In the genomic region with DNA sequence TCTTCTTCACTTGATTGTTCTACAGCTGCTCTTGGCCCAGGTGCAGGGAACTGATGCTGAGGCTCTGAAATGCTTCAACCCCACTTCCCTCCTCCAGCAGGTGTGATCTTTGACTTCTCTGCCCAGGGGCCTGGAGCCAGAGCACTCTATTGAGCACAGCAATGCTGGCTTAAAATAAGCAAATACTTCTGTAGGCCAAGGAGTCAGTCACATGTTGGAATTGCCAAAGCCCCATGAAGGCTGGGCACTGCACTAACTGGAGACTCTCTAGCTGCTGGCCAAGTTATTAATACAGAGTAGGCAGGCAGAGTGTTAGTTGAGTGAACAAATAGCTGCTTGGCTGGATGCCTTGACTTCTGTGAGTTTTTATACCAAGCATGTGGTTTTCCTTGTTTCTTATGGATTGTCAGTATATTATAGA, we compare ENCODE assay signal across 15 mouse cellular contexts. TPM values are rescaled to one million over a fixed set of nuclear protein-coding genes. Genes with fewer than 3 reads are reported as not detected.
DNase-seq lines count a peak whose midpoint lies in the region; ATAC-seq and TF ChIP-seq lines count a peak whose summit lies in the region.
"Had no signal": no experiment of that assay in that cellular context is flagged by ENCODE, and none has a peak within 500 bp of the region (broad histone marks: within the 10 kb centered on the region; RNA-seq: fewer than 3 reads in every experiment).

No protein-coding gene starts in this region.

- intact Hi-C loops in gastrocnemius, adult 2 months (cut with DNase I), result no loop called here

- peaks cover 37% of the 10 kb centered on the region for H3K4me1 ChIP-seq in heart, embryonic 12.5 days (replicated peaks)
- H3K4me1 ChIP-seq in lung, postnatal 0 days (ENCODE audit: insufficient read depth, low read depth, low read length), result peaks cover 9% of the 10 kb centered on the region; the same call in 1 of the 2 replicates

- peak; percentile 46 for DNase-seq in heart, adult 9 months (ENCODE audit: low spot score in 2 of 2)
- no peak for DNase-seq in Patski (ENCODE audit: low read depth, low spot score)
- DNase-seq in gastrocnemius, adult 2 months, result peak; percentile 72
- DNase-seq in lung, postnatal 0 days (ENCODE audit: low spot score), result peak; percentile 92
- DNase-seq in right cerebral cortex, postnatal 14 days, result no peak
- no peak for DNase-seq in embryo, embryonic 11 days
- DNase-seq in urinary bladder, postnatal 25 days (ENCODE audit: low spot score), result no peak
- DNase-seq: cerebellum, adult 2 months had no signal

- H3K4me3 ChIP-seq in heart, embryonic 12.5 days, result no peak overlapping the region
- no peak overlapping the region for H3K4me3 ChIP-seq in gastrocnemius, adult 2 months
- H3K4me3 ChIP-seq in lung, postnatal 0 days (ENCODE audit: low read depth, low read length), result no peak overlapping the region
- H3K4me3 ChIP-seq: midbrain, embryonic 13.5 days had no signal

- TF ChIP-seq EP300 in lung, postnatal 0 days (IDR thresholded peaks at IDR 0.05), result peak; percentile 65

- H3K9ac ChIP-seq in heart, embryonic 12.5 days, result no peak overlapping the region
- no peak overlapping the region for H3K9ac ChIP-seq in lung, postnatal 0 days (replicated peaks; ENCODE audit: low read depth)
- H3K9ac ChIP-seq: liver, embryonic 14.5 days; midbrain, embryonic 13.5 days had no signal

- no peak for ATAC-seq in heart, embryonic 12.5 days (ENCODE audit: insufficient number of reproducible peaks, low FRiP score)
- ATAC-seq in Patski, result peak; percentile 17
- ATAC-seq in lung, postnatal 0 days, result peak; percentile 92
- ATAC-seq: hindbrain, postnatal 0 days; midbrain, embryonic 13.5 days had no signal

- CTCF ChIA-PET in Patski (lab: Charles Lee), result interaction anchor here (1.0 to 3.9 kb wide), 4 partner anchors 9 to 77 kb away, joined by 3 to 15 read pairs (median 3); no protein-coding TSS in a partner anchor

- H3K4me2 ChIP-seq in heart, embryonic 12.5 days, result no peak overlapping the region
- no peak overlapping the region for H3K4me2 ChIP-seq in lung, postnatal 0 days (replicated peaks; ENCODE audit: low read depth, low read length)
- H3K4me2 ChIP-seq: midbrain, embryonic 13.5 days had no signal

- POLR2A ChIA-PET in Patski (lab: Charles Lee), result interaction anchor here (0.9 kb wide), 1 partner anchor 18 kb away, joined by 3 read pairs; no protein-coding TSS in a partner anchor

- H3K9me3 ChIP-seq in heart, embryonic 12.5 days (replicated peaks), result no peaks in the 10 kb centered on the region
- H3K9me3 ChIP-seq in lung, postnatal 0 days (ENCODE audit: low read length), result no peaks in the 10 kb centered on the region
- H3K9me3 ChIP-seq: midbrain, embryonic 13.5 days had no signal

- H3K27me3 ChIP-seq in heart, embryonic 12.5 days (replicated peaks), result no peaks in the 10 kb centered on the region
- no peaks in the 10 kb centered on the region for H3K27me3 ChIP-seq in Patski
- H3K27me3 ChIP-seq in lung, postnatal 0 days (replicated peaks; ENCODE audit: insufficient read depth, low read length), result no peaks in the 10 kb centered on the region
- H3K27me3 ChIP-seq: midbrain, embryonic 13.5 days had no signal

- no peak overlapping the region for H3K27ac ChIP-seq in heart, embryonic 12.5 days (ENCODE audit: poor library complexity, severe bottlenecking)
- peak overlapping the region; percentile 74 for H3K27ac ChIP-seq in gastrocnemius, adult 2 months
- H3K27ac ChIP-seq in lung, postnatal 0 days (ENCODE audit: low read length), result peak overlapping the region; percentile 11
- H3K27ac ChIP-seq: hindbrain, postnatal 0 days; liver, embryonic 14.5 days; midbrain, embryonic 13.5 days had no signal

- no peak for TF ChIP-seq CTCF in Patski (IDR thresholded peaks at IDR 0.05)
- TF ChIP-seq CTCF in gastrocnemius, adult 2 months (IDR thresholded peaks at IDR 0.05), result no peak
- TF ChIP-seq CTCF in lung, postnatal 0 days (IDR thresholded peaks at IDR 0.05), result no peak; the same call in 1 of the 2 replicates

- in situ Hi-C loops in Patski (cut with MboI; ENCODE audit: low pct_unique_long_range_greater_than_20kb), result no loop called here

- peaks cover 26% of the 10 kb centered on the region for H3K36me3 ChIP-seq in heart, embryonic 12.5 days
- no peaks in the 10 kb centered on the region for H3K36me3 ChIP-seq in lung, postnatal 0 days (ENCODE audit: insufficient read depth, low read length)

RNA-seq across cellular contexts. Expression of a gene that starts 27.0 kb away (rescaled TPM):
- polyA plus RNA-seq in heart, embryonic 12.5 days (2016; fragmentation: Nextera tagmentation; extraction: Ambion mirVana), result 31.9 and 32.4 TPM in 2 replicates
- 125 TPM for polyA plus RNA-seq in Patski (2021)
- total RNA-seq in gastrocnemius, adult 2 months (2021), result 10 to 100 TPM; 28.4 to 56.4 TPM
- 30.8 and 34.2 TPM in 2 replicates for polyA plus RNA-seq in lung, postnatal 0 days (2015; fragmentation: Nextera tagmentation; extraction: Ambion mirVana)

RNA-seq across cellular contexts. Expression of a gene that starts 53.8 kb away (rescaled TPM):
- polyA plus RNA-seq in heart, embryonic 12.5 days (2016; fragmentation: Nextera tagmentation; extraction: Ambion mirVana), result 35.1 and 39.8 TPM in 2 replicates
- not detected for polyA plus RNA-seq in Patski (2021)
- total RNA-seq in gastrocnemius, adult 2 months (2021), result not detected
- 5.6 and 7.1 TPM in 2 replicates for polyA plus RNA-seq in lung, postnatal 0 days (2015; fragmentation: Nextera tagmentation; extraction: Ambion mirVana)
- total RNA-seq: gastrocnemius, postnatal 4 days; hindbrain, postnatal 0 days; left cerebral cortex, postnatal 10 days had no signal
- polyA plus RNA-seq: cerebellum, adult 2 months; kidney, embryonic 14.5 days; midbrain, embryonic 13.5 days had no signal

RNA-seq across cellular contexts. Expression of a gene that starts 54.2 kb away (rescaled TPM):
- polyA plus RNA-seq in heart, embryonic 12.5 days (2016; fragmentation: Nextera tagmentation; extraction: Ambion mirVana), result 193 and 194 TPM in 2 replicates
- 239 TPM for polyA plus RNA-seq in Patski (2021)
- total RNA-seq in gastrocnemius, adult 2 months (2021), result 10 to 100 TPM; 51.8 to 55.7 TPM
- polyA plus RNA-seq in lung, postnatal 0 days (2015; fragmentation: Nextera tagmentation; extraction: Ambion mirVana), result 156 and 163 TPM in 2 replicates

Comparison
In these comparisons a context has a peak if more than half of its experiments do, and no peak if none do; other contexts are left out.
1. DNase-seq: peak in heart, adult 9 months (2 of 2), gastrocnemius, adult 2 months (single experiment) and lung, postnatal 0 days (single experiment); none in Patski (single experiment), right cerebral cortex, postnatal 14 days (single experiment), embryo, embryonic 11 days (single experiment) and urinary bladder, postnatal 25 days (single experiment).